Mouse (Mus musculus): ENCODE measurements around the gene Eprs. TPM values are rescaled to one million over a fixed set of nuclear protein-coding genes. Genes with fewer than 3 reads are reported as not detected.

Gene Eprs
- polyA plus RNA-seq, 1 experiment from 2014 or later = 151 TPM

GRCm38 (mm10) chr1:185431245-185431997 lies 68.6 kb downstream of the Eprs start:
- WGBS = 74% methylated on average over 6 of the region's 6 CpGs
- Histone ChIP-seq H3K27ac (no peak overlapping the region; the same call in 1 of the 2 replicates), H3K4me1 (peaks cover 1% of the 10 kb centered on the region), H3K9ac (no peak overlapping the region), H3K27me3 (no peaks in the 10 kb centered on the region), H3K9me3 (replicated peaks) (no peaks in the 10 kb centered on the region), H3K4me2 (no peak overlapping the region), H3K4me3 (no peak overlapping the region), H3K36me3 (ENCODE audit: poor library complexity, severe bottlenecking) (peaks cover 39% of the 10 kb centered on the region)
- no peak for ATAC-seq

GRCm38 (mm10) chr1:185431998-185432317 lies 69.1 kb downstream of the Eprs start:
- Histone ChIP-seq H3K27me3 (no peaks in the 10 kb centered on the region), H3K4me3 (no peak overlapping the region), H3K9me3 (replicated peaks) (no peaks in the 10 kb centered on the region), H3K4me1 (peaks cover 6% of the 10 kb centered on the region), H3K36me3 (ENCODE audit: poor library complexity, severe bottlenecking) (peaks cover 34% of the 10 kb centered on the region), H3K9ac (no peak overlapping the region), H3K4me2 (no peak overlapping the region), H3K27ac (no peak overlapping the region)
- no peak for ATAC-seq
- 88% methylated on average over 13 of the region's 13 CpGs for WGBS

- no peak for ATAC-seq
- H3K4me2 ChIP-seq = no peak overlapping the region
- H3K27ac ChIP-seq = no peak overlapping the region
- peaks cover 18% of the 10 kb centered on the region for H3K4me1 ChIP-seq
- H3K9ac ChIP-seq = no peak overlapping the region
- no peaks in the 10 kb centered on the region for H3K9me3 ChIP-seq (replicated peaks)
- no peaks in the 10 kb centered on the region for H3K27me3 ChIP-seq
- H3K36me3 ChIP-seq (ENCODE audit: poor library complexity, severe bottlenecking) = peaks cover 24% of the 10 kb centered on the region
- no peak overlapping the region for H3K4me3 ChIP-seq
- 86% methylated on average over 6 of the region's 6 CpGs for WGBS
Observed at GRCm38 (mm10) chr1:185433112-185433511, 70.3 kb downstream of the Eprs start.

- Histone ChIP-seq H3K36me3 (ENCODE audit: poor library complexity, severe bottlenecking) (no peaks in the 10 kb centered on the region), H3K27ac (peak overlapping the region; percentile 93), H3K9me3 (replicated peaks) (no peaks in the 10 kb centered on the region), H3K4me3 (no peak overlapping the region), H3K4me1 (peaks cover 63% of the 10 kb centered on the region), H3K4me2 (peak overlapping the region; percentile 10; the same call in 1 of the 2 replicates), H3K27me3 (no peaks in the 10 kb centered on the region), H3K9ac (no peak overlapping the region)
- peak; percentile 83 for ATAC-seq
- 53% methylated on average over 9 of the region's 9 CpGs for WGBS
Observed at GRCm38 (mm10) chr1:185438841-185439580, 76.2 kb downstream of the Eprs start.

GRCm38 (mm10) chr1:185441703-185442472 lies 79.0 kb downstream of the Eprs start:
- WGBS = 36% methylated on average over 18 of the region's 18 CpGs
- Histone ChIP-seq H3K9me3 (replicated peaks) (no peaks in the 10 kb centered on the region), H3K27me3 (no peaks in the 10 kb centered on the region), H3K9ac (peak overlapping the region; percentile 45; the same call in 1 of the 2 replicates), H3K4me2 (peak overlapping the region; percentile 49), H3K27ac (peak overlapping the region; percentile 93), H3K36me3 (ENCODE audit: poor library complexity, severe bottlenecking) (no peaks in the 10 kb centered on the region), H3K4me1 (peaks cover 57% of the 10 kb centered on the region), H3K4me3 (peak overlapping the region; percentile 24; the same call in 1 of the 2 replicates)
- ATAC-seq = peak; percentile 86

GRCm38 (mm10) chr1:185448936-185449335 lies 86.1 kb downstream of the Eprs start:
- no peak overlapping the region for H3K4me2 ChIP-seq
- H3K4me1 ChIP-seq = no peaks in the 10 kb centered on the region
- no peak overlapping the region for H3K27ac ChIP-seq
- H3K27me3 ChIP-seq = no peaks in the 10 kb centered on the region
- 86% methylated on average over 7 of the region's 7 CpGs for WGBS
- H3K9ac ChIP-seq = no peak overlapping the region
- no peaks in the 10 kb centered on the region for H3K9me3 ChIP-seq (replicated peaks)
- H3K4me3 ChIP-seq = no peak overlapping the region
- H3K36me3 ChIP-seq (ENCODE audit: poor library complexity, severe bottlenecking) = no peaks in the 10 kb centered on the region
- ATAC-seq = no peak

GRCm38 (mm10) chr1:185449727-185450126 lies 86.9 kb downstream of the Eprs start:
- H3K4me1 ChIP-seq = no peaks in the 10 kb centered on the region
- 75% methylated on average over 2 of the region's 2 CpGs for WGBS
- H3K9ac ChIP-seq = no peak overlapping the region
- ATAC-seq = no peak
- H3K4me3 ChIP-seq = no peak overlapping the region
- H3K4me2 ChIP-seq = no peak overlapping the region
- H3K9me3 ChIP-seq (replicated peaks) = no peaks in the 10 kb centered on the region
- H3K27me3 ChIP-seq = no peaks in the 10 kb centered on the region
- H3K27ac ChIP-seq = no peak overlapping the region
- H3K36me3 ChIP-seq (ENCODE audit: poor library complexity, severe bottlenecking) = no peaks in the 10 kb centered on the region

- Histone ChIP-seq H3K9ac (no peak overlapping the region), H3K27ac (no peak overlapping the region), H3K4me2 (no peak overlapping the region)
Observed at GRCm38 (mm10) chr1:185451077-185451476, 88.2 kb downstream of the Eprs start.

GRCm38 (mm10) chr1:185451495-185451894 lies 88.7 kb downstream of the Eprs start:
- 83% methylated on average over 3 of the region's 3 CpGs for WGBS
- Histone ChIP-seq H3K9ac (no peak overlapping the region), H3K4me2 (no peak overlapping the region), H3K4me3 (no peak overlapping the region), H3K36me3 (ENCODE audit: poor library complexity, severe bottlenecking) (no peaks in the 10 kb centered on the region), H3K27ac (no peak overlapping the region), H3K27me3 (peaks cover 13% of the 10 kb centered on the region; the same call in 1 of the 2 replicates), H3K4me1 (peaks cover 6% of the 10 kb centered on the region; the same call in 1 of the 2 replicates), H3K9me3 (replicated peaks) (no peaks in the 10 kb centered on the region)
- ATAC-seq = no peak

More at GRCm38 (mm10) chr1:185451077-185451476, 88.2 kb downstream of the Eprs start:
- peaks cover 9% of the 10 kb centered on the region; the same call in 1 of the 2 replicates for H3K27me3 ChIP-seq
- no peaks in the 10 kb centered on the region for H3K36me3 ChIP-seq (ENCODE audit: poor library complexity, severe bottlenecking)
- WGBS = 91% methylated on average over 8 of the region's 8 CpGs
- ATAC-seq = no peak
- H3K9me3 ChIP-seq (replicated peaks) = no peaks in the 10 kb centered on the region
- no peak overlapping the region for H3K4me3 ChIP-seq
- H3K4me1 ChIP-seq = 0 out of 2 replicates have a peak, but pooled peaks cover 3% of the 10 kb centered on the region

GRCm38 (mm10) chr1:185452461-185452860 lies 89.6 kb downstream of the Eprs start:
- Histone ChIP-seq H3K36me3 (ENCODE audit: poor library complexity, severe bottlenecking) (no peaks in the 10 kb centered on the region), H3K9ac (no peak overlapping the region), H3K27ac (no peak overlapping the region), H3K9me3 (replicated peaks) (no peaks in the 10 kb centered on the region), H3K4me3 (no peak overlapping the region), H3K4me1 (peaks cover 10% of the 10 kb centered on the region; the same call in 1 of the 2 replicates), H3K27me3 (peaks cover 18% of the 10 kb centered on the region; the same call in 1 of the 2 replicates), H3K4me2 (no peak overlapping the region)
- ATAC-seq = no peak
- WGBS = 98% methylated on average over 6 of the region's 6 CpGs

GRCm38 (mm10) chr1:185454144-185454543 lies 91.3 kb downstream of the Eprs start:
- Histone ChIP-seq H3K4me1 (peaks cover 10% of the 10 kb centered on the region; the same call in 1 of the 2 replicates), H3K9me3 (replicated peaks) (no peaks in the 10 kb centered on the region), H3K4me2 (peak overlapping the region; percentile 95), H3K36me3 (ENCODE audit: poor library complexity, severe bottlenecking) (no peaks in the 10 kb centered on the region), H3K27me3 (peaks cover 18% of the 10 kb centered on the region; the same call in 1 of the 2 replicates), H3K9ac (no peak overlapping the region; the same call in 1 of the 2 replicates), H3K4me3 (peak overlapping the region; percentile 66), H3K27ac (peak overlapping the region; percentile 31; the same call in 1 of the 2 replicates)
- peak; percentile 9 for ATAC-seq
- WGBS = 32% methylated on average over 4 of the region's 4 CpGs
